30 mouse cellular contexts compared by ENCODE assay signal in genomic region chr6:92253253-92253870, GRCm38 (mm10). TPM values are rescaled to one million over a fixed set of nuclear protein-coding genes. Genes with fewer than 3 reads are reported as not detected.
DNase-seq lines count a peak whose midpoint lies in the region; ATAC-seq and TF ChIP-seq lines count a peak whose summit lies in the region.
"Had no signal": no experiment of that assay in that cellular context is flagged by ENCODE, and none has a peak within 500 bp of the region (broad histone marks: within the 10 kb centered on the region; RNA-seq: fewer than 3 reads in every experiment).

No protein-coding gene starts in this region.

- H3K9me3 ChIP-seq in heart, embryonic 12.5 days (replicated peaks) = no peaks in the 10 kb centered on the region; the same call in 1 of the 2 replicates
- peaks cover 4% of the 10 kb centered on the region; the same call in 1 of the 2 replicates for H3K9me3 ChIP-seq in heart, embryonic 15.5 days (replicated peaks)
- peaks cover 4% of the 10 kb centered on the region; the same call in 1 of the 2 replicates for H3K9me3 ChIP-seq in lung, embryonic 14.5 days (ENCODE audit: low read depth, low read length)
- H3K9me3 ChIP-seq: forebrain, embryonic 12.5 days; forebrain, embryonic 15.5 days; intestine, embryonic 15.5 days had no signal

- H3K36me3 ChIP-seq in heart, embryonic 12.5 days = no peaks in the 10 kb centered on the region
- H3K36me3 ChIP-seq in heart, embryonic 15.5 days = no peaks in the 10 kb centered on the region
- H3K36me3 ChIP-seq in lung, embryonic 14.5 days (ENCODE audit: insufficient read depth) = no peaks in the 10 kb centered on the region
- H3K36me3 ChIP-seq: embryonic facial prominence, embryonic 10.5 days; embryonic facial prominence, embryonic 13.5 days; forebrain, embryonic 12.5 days; forebrain, embryonic 15.5 days; hindbrain, embryonic 10.5 days; hindbrain, embryonic 13.5 days; intestine, embryonic 15.5 days had no signal

- no peak overlapping the region for H3K4me3 ChIP-seq in heart, embryonic 12.5 days
- no peak overlapping the region for H3K4me3 ChIP-seq in heart, embryonic 15.5 days
- H3K4me3 ChIP-seq in lung, embryonic 14.5 days (ENCODE audit: low read depth, low read length) = no peak overlapping the region
- H3K4me3 ChIP-seq in lung, adult 2 months (replicated peaks; ENCODE audit: extremely low read depth, low read depth, low read length) = no peak overlapping the region
- H3K4me3 ChIP-seq: embryonic facial prominence, embryonic 10.5 days; embryonic facial prominence, embryonic 13.5 days; erythroblast, embryonic 14.5 days; forebrain, embryonic 12.5 days; forebrain, embryonic 15.5 days; hindbrain, embryonic 10.5 days; hindbrain, embryonic 13.5 days; intestine, embryonic 15.5 days had no signal

- peak overlapping the region; percentile 75 for H3K27ac ChIP-seq in heart, embryonic 12.5 days (ENCODE audit: poor library complexity, severe bottlenecking)
- peak overlapping the region; percentile 44; the same call in 1 of the 2 replicates for H3K27ac ChIP-seq in heart, embryonic 15.5 days
- H3K27ac ChIP-seq in lung, embryonic 14.5 days (ENCODE audit: low read depth) = no peak overlapping the region
- H3K27ac ChIP-seq: embryonic facial prominence, embryonic 10.5 days; embryonic facial prominence, embryonic 13.5 days; forebrain, embryonic 12.5 days; forebrain, embryonic 15.5 days; hindbrain, embryonic 10.5 days; hindbrain, embryonic 13.5 days; intestine, embryonic 15.5 days had no signal

- peak; percentile 55 for DNase-seq in heart, adult 11 months
- no peak for DNase-seq in heart, adult 18-20 months
- DNase-seq in heart, adult 9 months (ENCODE audit: low spot score in 2 of 2) = no peak
- DNase-seq in heart, postnatal 36 days = no peak
- peak; percentile 32 for DNase-seq in lung, embryonic 14.5 days
- DNase-seq in lung, adult 2 months = no peak
- DNase-seq: adrenal gland, adult 8-10 months; adrenal gland, postnatal 25 days; cerebellum, adult 11-12 months; cerebellum, adult 8-10 months; cerebellum, postnatal 10 days; cerebellum, postnatal 36 days; embryo, embryonic 11 days; gastrocnemius, postnatal 25 days; kidney, adult 11 months; kidney, adult 8-10 months had no signal

- H3K4me1 ChIP-seq in heart, embryonic 12.5 days (replicated peaks) = peaks cover 2% of the 10 kb centered on the region; the same call in 1 of the 2 replicates
- H3K4me1 ChIP-seq in heart, embryonic 15.5 days (replicated peaks) = no peaks in the 10 kb centered on the region
- no peaks in the 10 kb centered on the region for H3K4me1 ChIP-seq in lung, embryonic 14.5 days (ENCODE audit: insufficient read depth)
- no peaks in the 10 kb centered on the region for H3K4me1 ChIP-seq in lung, adult 2 months (ENCODE audit: control insufficient read depth, insufficient read depth, low read length)
- H3K4me1 ChIP-seq: embryonic facial prominence, embryonic 13.5 days; forebrain, embryonic 12.5 days; forebrain, embryonic 15.5 days; hindbrain, embryonic 13.5 days; intestine, embryonic 15.5 days had no signal

- no peak overlapping the region for H3K4me2 ChIP-seq in heart, embryonic 12.5 days
- no peak overlapping the region for H3K4me2 ChIP-seq in heart, embryonic 15.5 days
- H3K4me2 ChIP-seq in lung, embryonic 14.5 days = no peak overlapping the region
- H3K4me2 ChIP-seq: embryonic facial prominence, embryonic 13.5 days; forebrain, embryonic 12.5 days; forebrain, embryonic 15.5 days; hindbrain, embryonic 13.5 days; intestine, embryonic 15.5 days had no signal

- TF ChIP-seq POLR2A in lung, adult 2 months (IDR thresholded peaks at IDR 0.05; ENCODE audit: borderline replicate concordance, extremely low read depth, low read depth, low read length) = no peak

- ATAC-seq in heart, embryonic 12.5 days (ENCODE audit: insufficient number of reproducible peaks, low FRiP score) = peak; percentile 81
- peak; percentile 55; the same call in 1 of the 2 replicates for ATAC-seq in heart, embryonic 15.5 days (replicated peaks; ENCODE audit: insufficient number of reproducible peaks, insufficient read depth, low FRiP score, low read depth)
- peak; percentile 41; the same call in 1 of the 2 replicates for ATAC-seq in lung, embryonic 14.5 days (ENCODE audit: insufficient read depth)
- ATAC-seq: activated CD4-positive, CD25-positive, alpha-beta regulatory T cell, adult 4 months; forebrain, embryonic 15.5 days; hindbrain, embryonic 16.5 days; intestine, embryonic 15.5 days had no signal

- intact Hi-C loops in heart, postnatal 36 days (cut with DNase I) = no loop called here

- 47% methylated on average over 3 of the region's 3 CpGs for WGBS in heart, embryonic 12.5 days
- WGBS in heart, embryonic 15.5 days = 44% methylated on average over 3 of the region's 3 CpGs
- 67% methylated on average over 3 of the region's 3 CpGs for WGBS in lung, embryonic 14.5 days
- 49% methylated on average over 3 of the region's 3 CpGs for WGBS in lung, adult 2 months

- TF ChIP-seq CTCF in lung, embryonic 14.5 days (IDR thresholded peaks at IDR 0.05; ENCODE audit: low read depth) = no peak
- no peak for TF ChIP-seq CTCF in lung, adult 2 months (IDR thresholded peaks at IDR 0.05; ENCODE audit: insufficient read depth, low read length)

- 0 out of 2 replicates have a peak, but pooled peaks cover under 1% of the 10 kb centered on the region for H3K27me3 ChIP-seq in heart, embryonic 12.5 days (replicated peaks)
- H3K27me3 ChIP-seq in heart, embryonic 15.5 days = no peaks in the 10 kb centered on the region
- H3K27me3 ChIP-seq in lung, embryonic 14.5 days (ENCODE audit: insufficient read depth, low read length) = no peaks in the 10 kb centered on the region
- H3K27me3 ChIP-seq: embryonic facial prominence, embryonic 13.5 days; forebrain, embryonic 15.5 days; hindbrain, embryonic 13.5 days; intestine, embryonic 15.5 days had no signal

- no peak overlapping the region for H3K9ac ChIP-seq in heart, embryonic 12.5 days
- no peak overlapping the region for H3K9ac ChIP-seq in heart, embryonic 15.5 days
- H3K9ac ChIP-seq in lung, embryonic 14.5 days = no peak overlapping the region
- H3K9ac ChIP-seq: embryonic facial prominence, embryonic 13.5 days; forebrain, embryonic 12.5 days; forebrain, embryonic 15.5 days; hindbrain, embryonic 13.5 days; intestine, embryonic 15.5 days had no signal

RNA-seq across cellular contexts. Expression of gene Trh, which starts 8.9 kb away (rescaled TPM):
- total RNA-seq in heart, adult 18-20 months (2021) = not detected
- 0.28 and 0.45 TPM in 2 replicates for polyA plus RNA-seq in heart, embryonic 12.5 days (2016; fragmentation: Nextera tagmentation; extraction: Ambion mirVana)
- polyA plus RNA-seq in heart, embryonic 15.5 days (2015; fragmentation: Nextera tagmentation; extraction: Ambion mirVana) = 0.20 and 0.23 TPM in 2 replicates
- not detected for total RNA-seq in heart, postnatal 36 days (2021)
- 0.17 and 0.18 TPM in 2 replicates for polyA plus RNA-seq in lung, embryonic 14.5 days (2014; fragmentation: Nextera tagmentation; extraction: Ambion mirVana)
- polyA plus RNA-seq in lung, adult 2 months (2012; rRNA removed) = not detected in 2 replicates
- total RNA-seq: adrenal gland, adult 8-10 months; adrenal gland, postnatal 25 days; gastrocnemius, adult 8-10 months; gastrocnemius, postnatal 25 days had no signal
- polyA plus RNA-seq: activated CD4-positive, CD25-positive, alpha-beta regulatory T cell, adult 4 months; embryonic facial prominence, embryonic 13.5 days; erythroblast, embryonic 14.5 days; gonadal fat pad, adult 2 months had no signal

RNA-seq across cellular contexts. Expression of gene Rbsn, which starts 38.6 kb away (rescaled TPM):
- total RNA-seq in heart, adult 18-20 months (2021) = 10 to 100 TPM; 12.4 to 13.3 TPM
- polyA plus RNA-seq in heart, embryonic 12.5 days (2016; fragmentation: Nextera tagmentation; extraction: Ambion mirVana) = 19.8 and 20.2 TPM in 2 replicates
- polyA plus RNA-seq in heart, embryonic 15.5 days (2015; fragmentation: Nextera tagmentation; extraction: Ambion mirVana) = 14.7 and 17.2 TPM in 2 replicates
- total RNA-seq in heart, postnatal 36 days (2021) = 10 to 100 TPM; 15.8 to 18.7 TPM
- 18.5 and 19.9 TPM in 2 replicates for polyA plus RNA-seq in lung, embryonic 14.5 days (2014; fragmentation: Nextera tagmentation; extraction: Ambion mirVana)
- 9.7 and 13.3 TPM in 2 replicates for polyA plus RNA-seq in lung, adult 2 months (2012; rRNA removed)

Comparison
In these comparisons a context has a peak if more than half of its experiments do, and no peak if none do; other contexts are left out.
1. DNase-seq: peak in heart, adult 11 months (single experiment) and lung, embryonic 14.5 days (single experiment); none in heart, adult 18-20 months (0 of 2), heart, adult 9 months (0 of 2), heart, postnatal 36 days (0 of 2) and lung, adult 2 months (single experiment).
2. Peak in every context shown above with its lines, with median percentiles within 50 percentile points of each other: ATAC-seq.